Mouse (Mus musculus) embryonic stem cell, embryonic (primary cell): ENCODE measurements around the gene Gna11.

ENCODE experiments used
- CTCF ChIA-PET, 4 experiments: fragments of 300-600 bp in 2 of 4; fragments of 350-600 bp in 2 of 4; sonication (Branson Sonifier 250); formaldehyde crosslinking; loops; one replicate each; lab custom pipeline; 2022; ENCODE audit warnings: inconsistent platforms in 2 of 4; lab: Charles Lee
- POLR2A ChIA-PET, 4 experiments: fragments of 300-600 bp in 2 of 4; fragments of 350-600 bp in 2 of 4; sonication (Branson Sonifier 250); formaldehyde crosslinking; loops; one replicate each; lab custom pipeline; 2022; ENCODE audit warnings: antibody characterized with exemption in 4 of 4, inconsistent platforms in 1 of 4; lab: Charles Lee

Gna11 gene

GRCm38 (mm10) chr10:81481605-81482532 is 63.1 kb downstream of the Gna11 start:
- CTCF ChIA-PET: interaction anchor here (0.6 to 2.3 kb wide), 52 partner anchors 8 to 1147 kb away, joined by 3 to 23 read pairs (median 4); partner anchors contain the start of genes Ncln (in 2 of the 4), Pip5k1c (in 2 of the 4) and 4930404N11Rik (in 1 of the 4)
- POLR2A ChIA-PET: interaction anchor here (0.5 to 1.7 kb wide), 32 partner anchors 8 to 1437 kb away, joined by 3 to 9 read pairs (median 3); partner anchors contain the start of genes Ncln (in 2 of the 4), Eef2 (in 1 of the 4), Fzr1 (in 1 of the 4) and Gna15 (in 1 of the 4)
